Mouse (Mus musculus): Measurements from ENCODE around the gene Lrrc37a. TPM values are rescaled to one million over a fixed set of nuclear protein-coding genes. Genes with fewer than 3 reads are reported as not detected.

Lrrc37a gene
- not detected in 2 replicates for polyA plus RNA-seq (2012)

DNA sequence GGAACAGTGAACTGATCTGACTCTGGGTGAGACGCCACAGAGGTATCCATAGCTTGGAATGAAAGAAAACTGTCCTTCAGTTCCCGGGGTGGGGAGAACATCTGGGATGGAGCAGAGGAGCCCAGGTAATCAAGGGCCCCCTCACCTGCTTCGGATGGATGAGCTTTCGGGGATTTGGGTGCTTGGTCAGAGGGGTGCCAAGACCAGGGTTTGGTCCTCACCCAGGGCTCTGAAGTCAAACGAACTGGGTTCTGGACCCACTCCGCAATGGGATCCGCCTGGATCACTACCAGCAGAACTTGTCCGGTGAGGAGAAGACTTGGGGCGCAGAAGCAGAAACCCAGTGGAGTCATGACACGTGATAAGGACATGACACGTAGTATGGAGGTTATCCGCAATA lies at the start of gene Lrrc37a:
Gene Lrrc37a, minus strand, starts transcription at position 101 of the 400 bp plus-strand sequence.
- no peak for TF ChIP-seq GATA1 (IDR thresholded peaks at IDR 0.05; ENCODE audit: low read length)

DNA sequence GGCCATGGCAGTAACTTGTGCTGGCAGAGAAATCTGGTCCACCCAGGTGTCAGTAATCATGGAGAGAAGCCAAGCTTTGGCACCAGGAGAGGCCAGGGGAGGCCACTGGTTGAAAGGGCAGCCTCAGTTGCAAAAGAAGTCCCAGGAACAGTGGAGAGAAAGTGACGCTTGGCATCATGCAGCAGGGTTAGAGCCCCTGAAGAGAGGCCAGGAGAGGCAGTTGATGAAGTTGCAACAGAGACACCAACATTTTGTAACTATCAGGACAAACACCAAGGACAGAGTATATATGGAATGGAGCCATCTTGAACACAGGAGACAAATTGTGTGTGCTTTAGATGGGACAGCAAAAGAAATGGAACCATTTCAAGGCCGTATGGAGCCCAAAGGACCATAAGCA lies 7.7 kb upstream of the Lrrc37a start:
- no peak for TF ChIP-seq GATA1 (IDR thresholded peaks at IDR 0.05; ENCODE audit: low read length)

DNA sequence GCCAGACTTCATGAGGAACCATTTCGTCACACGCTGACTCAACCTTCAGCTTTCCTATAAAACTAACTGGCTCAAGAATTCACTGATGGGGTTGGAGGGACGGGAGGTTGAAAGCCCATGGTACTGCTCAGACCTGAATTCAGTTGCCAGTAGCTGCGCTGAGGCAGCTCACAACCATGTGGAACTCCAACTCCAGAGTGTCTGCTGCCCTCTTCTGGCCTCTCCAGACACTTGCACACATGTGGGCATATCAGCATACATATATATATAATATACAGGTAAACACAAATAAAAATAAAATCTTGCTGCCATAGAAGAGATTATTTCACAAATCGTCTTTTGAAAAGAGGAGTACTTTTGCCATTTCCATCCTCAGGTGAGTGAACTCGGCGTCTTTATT lies 40.0 kb downstream of the Lrrc37a start:
- no peak for TF ChIP-seq GATA1 (IDR thresholded peaks at IDR 0.05; ENCODE audit: low read length)

- no peak for TF ChIP-seq GATA1 (IDR thresholded peaks at IDR 0.05; ENCODE audit: low read length)
Measured at GRCm38 (mm10) chr11:103443678-103444077, 60.7 kb downstream of the Lrrc37a start.

GRCm38 (mm10) chr11:103436282-103436681 lies 68.1 kb downstream of the Lrrc37a start:
- no peak for TF ChIP-seq GATA1 (IDR thresholded peaks at IDR 0.05; ENCODE audit: low read length)

- no peak for TF ChIP-seq GATA1 (IDR thresholded peaks at IDR 0.05; ENCODE audit: low read length)
Measured at GRCm38 (mm10) chr11:103425031-103425430, 79.4 kb downstream of the Lrrc37a start.

DNA sequence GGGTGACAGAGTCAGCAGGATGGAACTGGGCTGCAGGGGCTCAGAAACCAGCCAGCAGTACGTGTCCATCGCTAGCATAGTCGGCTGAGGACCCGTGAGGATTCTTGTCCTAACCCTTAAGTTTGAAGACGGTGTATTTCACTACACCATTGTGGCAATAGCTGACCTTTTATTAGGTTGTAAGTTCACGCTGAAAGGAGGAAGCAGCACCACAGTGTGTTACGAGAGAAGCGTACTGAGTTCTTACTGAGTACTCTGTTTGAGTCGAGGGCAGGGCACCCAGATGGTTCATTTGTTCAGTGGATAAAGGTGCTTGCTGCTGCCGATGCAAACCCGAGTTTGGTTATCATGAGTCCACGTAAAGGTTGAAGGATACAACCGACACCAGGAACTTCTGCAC lies 84.7 kb downstream of the Lrrc37a start:
- TF ChIP-seq GATA1 (IDR thresholded peaks at IDR 0.05; ENCODE audit: low read length): no peak

- no peak for TF ChIP-seq GATA1 (IDR thresholded peaks at IDR 0.05; ENCODE audit: low read length)
Measured at GRCm38 (mm10) chr11:103419226-103419625, 85.2 kb downstream of the Lrrc37a start.

DNA sequence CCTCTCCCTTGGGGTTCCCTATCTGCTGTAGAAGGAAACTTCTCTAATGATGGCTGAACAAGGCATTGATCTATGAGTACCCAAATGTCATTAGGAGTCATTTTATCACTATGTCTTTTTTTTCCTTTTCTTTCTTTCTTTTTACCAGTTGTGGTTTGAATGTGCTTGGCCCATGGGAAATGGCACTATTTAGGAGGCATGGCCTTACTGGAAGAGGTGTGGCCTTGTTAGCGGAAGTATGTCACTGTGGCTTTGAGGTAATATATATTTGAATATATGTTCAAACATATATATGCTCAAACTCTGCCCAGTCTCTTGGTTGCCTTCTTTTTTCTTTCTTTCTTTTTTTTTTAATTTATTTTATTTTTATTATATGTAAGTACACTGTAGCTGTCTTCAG lies 90.9 kb downstream of the Lrrc37a start:
- no peak for TF ChIP-seq GATA1 (IDR thresholded peaks at IDR 0.05; ENCODE audit: low read length)

DNA sequence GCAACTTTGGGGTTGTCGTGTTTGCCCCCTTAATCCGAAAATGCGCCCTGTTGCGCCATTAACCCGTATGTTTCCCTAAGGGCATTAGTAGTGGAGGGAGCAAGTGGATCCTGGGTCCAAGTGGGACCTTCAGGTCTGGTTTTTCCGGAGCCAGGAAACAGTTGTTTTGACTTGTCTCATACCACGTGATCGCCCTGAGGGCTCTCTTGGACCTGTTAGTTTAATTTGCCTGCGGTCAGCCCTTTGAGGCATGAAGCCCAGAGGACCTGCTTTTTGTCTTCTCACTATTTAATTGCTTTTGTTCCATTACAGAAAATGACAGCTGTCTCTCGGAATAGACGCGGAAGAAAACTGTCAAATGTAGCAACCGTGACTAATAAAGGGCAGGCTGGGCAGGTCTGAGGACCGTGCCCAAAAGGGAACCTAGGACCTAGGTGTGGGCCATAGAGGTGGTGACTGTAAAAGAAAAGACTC lies 91.4 kb downstream of the Lrrc37a start:
- TF ChIP-seq GATA1 (IDR thresholded peaks at IDR 0.05; ENCODE audit: low read length): no peak

GRCm38 (mm10) chr11:103411981-103412949 lies 92.1 kb downstream of the Lrrc37a start, which contains the start of gene Plekhm1:
Gene Plekhm1 (minus strand): TSS chr11:103412687.
- TF ChIP-seq GATA1 (IDR thresholded peaks at IDR 0.05; ENCODE audit: low read length): peak; percentile 52

DNA sequence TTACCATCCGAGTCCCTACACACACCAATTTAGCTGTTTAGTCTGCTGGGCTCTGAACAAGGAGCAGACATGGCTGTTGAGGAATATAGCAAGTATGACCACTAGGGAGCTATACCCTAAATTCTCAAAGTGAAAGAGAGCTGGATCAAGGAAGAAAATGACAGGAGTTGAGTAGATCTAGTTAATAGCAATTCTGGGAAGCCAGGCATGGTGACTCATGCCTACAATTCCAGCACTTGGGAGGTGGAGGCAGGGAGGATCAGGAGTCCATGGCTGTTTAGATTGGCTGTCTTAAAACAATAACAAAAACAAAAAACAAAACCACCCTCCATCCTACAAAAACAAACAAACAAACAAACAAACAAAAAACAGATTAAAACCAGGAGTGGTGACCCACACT lies 93.1 kb downstream of the Lrrc37a start:
- TF ChIP-seq GATA1 (IDR thresholded peaks at IDR 0.05; ENCODE audit: low read length): no peak

- TF ChIP-seq GATA1 (IDR thresholded peaks at IDR 0.05; ENCODE audit: low read length): no peak
Measured at GRCm38 (mm10) chr11:103408880-103409279, 95.5 kb downstream of the Lrrc37a start.

- TF ChIP-seq GATA1 (IDR thresholded peaks at IDR 0.05; ENCODE audit: low read length): no peak
Measured at GRCm38 (mm10) chr11:103406551-103406950, 97.8 kb downstream of the Lrrc37a start.

DNA sequence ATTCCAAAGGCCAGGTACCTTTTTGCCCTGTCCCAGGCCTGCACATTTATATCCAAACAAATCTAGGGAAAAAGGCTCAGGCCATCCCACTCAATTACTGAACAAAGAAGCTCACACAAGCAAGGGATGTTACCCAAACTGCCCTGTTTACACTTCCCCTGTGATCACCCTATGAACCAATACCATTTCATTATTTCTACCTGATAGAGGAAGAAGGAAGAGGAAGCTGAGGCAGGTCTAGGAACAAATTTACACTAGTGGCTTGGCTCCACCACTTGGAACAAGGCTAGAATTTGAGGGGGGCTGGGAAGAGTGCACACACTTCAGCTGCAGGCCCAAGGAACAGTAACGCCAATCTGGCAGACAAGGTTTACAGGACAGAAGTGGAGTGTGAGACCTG lies 98.6 kb downstream of the Lrrc37a start:
- no peak for TF ChIP-seq GATA1 (IDR thresholded peaks at IDR 0.05; ENCODE audit: low read length)

- no peak for TF ChIP-seq GATA1 (IDR thresholded peaks at IDR 0.05; ENCODE audit: low read length)
Measured at GRCm38 (mm10) chr11:103404618-103405017, 99.8 kb downstream of the Lrrc37a start.

DNA sequence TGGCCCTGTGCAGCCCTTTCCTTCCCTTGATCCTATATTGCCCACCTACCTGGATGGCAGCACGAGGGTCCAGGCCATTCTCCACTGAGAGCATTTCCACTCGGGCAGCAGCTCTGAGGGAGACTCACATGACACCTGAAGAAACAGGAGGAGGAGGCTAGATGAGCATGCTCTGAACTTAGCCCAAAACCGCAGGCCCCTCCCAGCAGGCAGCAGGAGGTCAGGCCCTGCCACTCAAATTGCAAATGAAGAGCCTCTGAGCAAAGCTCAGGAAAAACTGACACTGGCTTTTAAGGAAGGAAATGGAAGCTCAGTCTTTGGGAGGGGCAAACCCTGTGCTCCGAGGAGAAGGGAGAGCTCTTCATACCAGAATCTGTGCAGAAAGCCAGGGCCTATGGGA lies 100.6 kb downstream of the Lrrc37a start:
- TF ChIP-seq GATA1 (IDR thresholded peaks at IDR 0.05; ENCODE audit: low read length): no peak

Measured in G1E-ER4 (cell line).